Mouse (Mus musculus): ENCODE data around the gene Skap1. TPM values are rescaled to one million over a fixed set of nuclear protein-coding genes. Genes with fewer than 3 reads are reported as not detected.

Skap1 gene
- not detected for total RNA-seq (2021)
- long read RNA-seq, experiment 1: 0 reads
- long read RNA-seq, experiment 2: 0 reads

DNA sequence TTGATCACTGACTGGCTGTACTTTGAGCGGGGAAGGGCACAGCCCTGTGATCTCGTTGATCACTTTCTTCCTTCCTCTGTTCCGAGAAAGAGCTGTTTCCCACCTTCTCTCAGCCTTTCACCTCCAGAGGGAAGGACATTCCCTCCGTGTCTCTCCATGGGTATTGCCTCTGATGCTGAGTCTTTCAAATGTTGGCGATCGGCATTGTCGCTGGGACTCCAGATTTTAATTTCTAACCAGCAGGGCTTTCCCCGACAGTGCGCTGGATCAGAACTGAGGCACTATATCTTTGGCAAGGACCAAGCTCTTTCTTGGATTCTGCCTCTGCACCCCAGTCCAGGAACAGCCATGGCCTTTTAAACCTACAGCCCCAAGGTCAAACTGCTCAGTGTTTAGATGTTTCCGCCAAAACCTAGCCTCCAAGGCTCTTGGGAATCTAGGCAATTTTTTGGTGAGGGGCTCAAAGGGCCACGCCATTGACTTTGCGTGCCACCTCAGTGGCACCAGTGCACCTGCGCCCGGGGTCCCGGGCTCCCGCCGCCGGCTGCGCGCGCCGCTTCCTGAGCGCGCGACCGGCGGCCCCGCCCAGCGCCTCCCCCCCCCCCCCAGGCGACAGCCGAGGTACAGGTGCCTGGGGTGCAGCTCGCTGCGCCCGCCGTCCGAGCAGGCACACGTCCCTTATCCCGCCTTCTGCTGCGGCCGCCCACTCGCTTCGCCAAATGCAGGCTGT, at the start of gene Skap1:
Gene Skap1, plus strand, starts transcription at position 608 of the 730 bp plus-strand sequence.
- H3K4me3 ChIP-seq: peak within 1 kb of the TSS; percentile 35
- intact Hi-C loops (cut with DNase I): no loop called here
- no peak for DNase-seq

DNA sequence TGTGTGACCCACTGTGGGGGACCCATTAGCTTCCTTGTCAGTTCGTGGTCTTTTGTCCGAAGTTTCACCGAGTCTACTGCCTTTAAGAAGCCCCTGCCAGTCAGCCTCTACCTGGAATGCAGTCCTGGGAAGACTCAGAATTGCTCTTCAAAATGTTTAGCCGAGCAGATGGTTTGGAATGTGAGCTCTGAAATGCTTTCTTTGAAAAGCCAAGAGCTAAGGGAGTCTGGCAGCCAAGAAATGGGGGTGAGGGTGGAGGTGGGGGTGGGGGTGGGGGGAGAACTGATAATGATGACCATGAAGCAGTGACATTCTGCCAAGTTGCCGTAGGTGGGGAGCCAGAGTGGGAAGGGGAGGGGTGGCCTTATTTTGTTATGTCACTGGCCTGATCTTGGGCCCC, 43.3 kb upstream of the Skap1 start:
- DNase-seq: no peak
- intact Hi-C loops (cut with DNase I): no loop called here
- TF ChIP-seq CTCF (IDR thresholded peaks at IDR 0.05): no peak
- H3K27ac ChIP-seq: no peak overlapping the region
- no peak overlapping the region for H3K4me3 ChIP-seq

More for the DNA sequence above, at the start of gene Skap1:
- no peak for TF ChIP-seq CTCF (IDR thresholded peaks at IDR 0.05)
- no peak within 1 kb of the TSS for H3K27ac ChIP-seq

DNA sequence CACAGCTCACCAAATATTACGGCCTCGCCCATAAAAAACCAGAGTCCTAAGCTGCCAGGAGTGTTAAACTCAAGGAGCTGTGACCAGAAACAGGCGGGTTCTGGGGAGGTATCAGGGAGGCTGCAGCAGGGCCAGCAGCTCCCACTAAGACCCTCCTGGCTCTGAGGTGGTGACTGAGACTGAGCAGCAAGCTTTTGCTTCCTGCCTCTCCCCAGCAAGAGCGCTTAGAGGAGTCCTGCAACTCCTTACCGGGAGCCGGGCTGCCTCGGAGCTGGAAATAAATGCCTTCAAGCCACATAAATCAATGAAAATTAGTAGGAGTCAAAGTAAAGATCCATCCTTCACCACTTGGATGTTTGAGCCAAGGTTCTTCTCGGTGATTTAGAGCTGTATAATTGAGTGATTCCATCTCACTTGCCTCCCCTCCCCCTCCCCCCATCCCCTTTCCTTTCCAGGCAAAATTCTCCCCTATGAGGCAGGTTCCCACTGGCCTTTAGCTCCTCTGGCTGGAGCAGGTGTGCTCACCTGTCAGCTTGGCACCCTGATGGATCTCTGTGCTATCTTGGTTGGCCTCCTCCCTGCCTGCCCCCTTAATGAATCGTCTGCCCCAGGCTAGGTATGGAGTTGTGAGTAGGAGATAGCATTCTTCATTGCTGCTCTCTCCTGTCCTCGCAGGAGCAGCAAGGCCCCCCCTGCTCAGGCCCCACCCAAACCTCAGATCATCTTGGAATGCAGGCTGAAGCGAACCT, 42.7 kb upstream of the Skap1 start:
- Histone ChIP-seq H3K4me3 (no peak overlapping the region), H3K27ac (no peak overlapping the region)
- DNase-seq: no peak
- TF ChIP-seq CTCF (IDR thresholded peaks at IDR 0.05): no peak
- intact Hi-C loops (cut with DNase I): no loop called here

DNA sequence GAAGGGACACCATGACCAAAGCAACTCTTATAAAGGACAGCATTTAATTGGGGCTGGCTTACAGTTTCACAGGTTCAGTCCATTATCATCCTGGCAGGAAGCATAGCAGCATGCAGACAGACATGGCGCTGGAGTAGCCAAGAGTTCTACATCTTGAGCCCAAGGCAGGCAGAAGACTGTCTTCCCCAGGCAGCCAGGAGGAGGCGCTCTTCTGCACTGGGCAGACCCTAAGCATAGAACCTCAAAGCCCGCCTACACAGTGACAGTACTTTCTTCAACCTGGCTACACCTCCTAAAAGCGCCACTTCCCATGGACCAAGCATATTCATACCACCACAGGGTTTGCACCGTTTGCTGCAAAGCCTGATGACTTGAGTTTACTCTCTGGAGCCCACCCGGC, 39.2 kb upstream of the Skap1 start:
- DNase-seq: no peak
- no peak overlapping the region for H3K27ac ChIP-seq
- no peak for TF ChIP-seq CTCF (IDR thresholded peaks at IDR 0.05)
- H3K4me3 ChIP-seq: no peak overlapping the region
- intact Hi-C loops (cut with DNase I): no loop called here

DNA sequence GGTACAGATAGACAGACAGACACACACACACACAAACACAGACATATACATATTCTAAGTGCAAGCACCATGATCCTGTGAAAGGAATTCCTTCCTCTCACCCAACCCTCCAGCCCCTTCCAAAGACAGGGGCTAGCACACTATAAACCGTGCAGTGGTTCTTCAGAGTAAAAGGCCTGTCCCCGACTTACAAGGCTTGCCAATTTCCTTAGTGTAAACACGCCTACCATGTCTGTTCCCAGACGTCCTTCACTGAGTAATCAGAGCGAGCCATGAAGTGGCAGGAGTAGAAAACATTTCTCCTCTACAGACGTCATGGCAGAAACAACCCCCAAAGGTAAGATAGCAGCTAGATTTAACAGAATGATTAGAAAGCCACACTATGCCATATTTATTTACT, 38.2 kb upstream of the Skap1 start:
- intact Hi-C loops (cut with DNase I): no loop called here
- Histone ChIP-seq H3K27ac (no peak overlapping the region), H3K4me3 (no peak overlapping the region)
- no peak for DNase-seq
- TF ChIP-seq CTCF (IDR thresholded peaks at IDR 0.05): no peak

DNA sequence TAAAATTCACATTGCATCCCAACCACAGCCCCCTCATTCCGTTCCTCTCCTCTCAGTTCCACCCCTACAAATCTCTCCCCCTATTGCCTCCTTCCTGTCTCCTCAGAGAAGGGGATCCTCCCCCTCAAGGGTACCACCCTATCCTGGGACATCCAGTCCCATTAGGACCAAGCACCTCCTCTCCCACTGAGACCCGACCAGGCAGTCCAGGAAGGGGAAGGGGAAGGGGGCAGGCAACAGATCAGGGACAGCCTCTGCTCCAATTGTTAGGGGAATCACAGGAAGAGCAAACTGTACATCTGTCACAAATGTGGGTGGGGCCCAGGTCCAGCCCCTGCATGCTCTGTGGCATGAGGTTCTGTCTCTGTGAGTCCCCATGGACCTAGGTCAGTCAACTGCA, 37.6 kb upstream of the Skap1 start:
- DNase-seq: no peak
- Histone ChIP-seq H3K4me3 (no peak overlapping the region), H3K27ac (no peak overlapping the region)
- TF ChIP-seq CTCF (IDR thresholded peaks at IDR 0.05): no peak
- intact Hi-C loops (cut with DNase I): no loop called here

DNA sequence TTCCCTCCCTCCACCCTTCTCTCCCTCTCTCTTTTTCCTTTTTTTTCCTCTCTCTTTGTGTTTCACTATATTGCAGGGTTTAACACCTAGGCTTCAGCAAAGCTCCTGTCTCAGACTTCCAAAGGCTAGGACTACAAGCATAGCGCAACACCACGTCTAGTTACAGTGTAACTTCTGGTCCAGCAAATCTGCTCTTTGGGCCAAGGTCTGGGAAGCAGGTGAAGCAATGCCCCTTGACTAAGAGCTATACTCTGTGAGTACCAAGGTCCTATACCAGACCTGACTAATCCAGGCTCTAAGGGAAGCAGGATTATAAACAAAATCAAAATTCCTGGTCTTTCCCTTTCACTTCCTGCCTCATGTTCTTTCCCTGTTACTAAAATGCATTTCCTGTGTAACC, 35.3 kb upstream of the Skap1 start:
- H3K4me3 ChIP-seq: no peak overlapping the region
- intact Hi-C loops (cut with DNase I): no loop called here
- no peak for TF ChIP-seq CTCF (IDR thresholded peaks at IDR 0.05)
- DNase-seq: no peak
- no peak overlapping the region for H3K27ac ChIP-seq

DNA sequence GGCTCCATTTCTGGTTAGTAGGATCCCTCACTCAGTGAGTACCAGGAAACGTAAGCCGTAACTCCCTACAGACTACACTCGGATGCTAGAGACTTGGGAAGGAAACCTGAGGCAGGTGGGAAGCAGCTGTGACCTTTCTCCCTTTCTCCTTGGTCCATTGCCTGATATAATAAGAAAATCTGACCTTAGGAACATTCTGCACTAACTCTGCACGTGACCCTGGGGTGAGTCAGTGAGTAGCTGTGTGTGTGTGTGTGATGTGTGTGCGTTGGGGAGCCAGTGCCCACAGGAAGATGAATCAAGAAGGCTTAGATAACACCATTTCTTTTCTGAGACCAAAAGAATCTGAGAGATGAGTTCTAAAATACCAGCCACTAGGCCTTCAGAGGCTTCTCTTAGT, 34.5 kb upstream of the Skap1 start:
- intact Hi-C loops (cut with DNase I): no loop called here
- no peak overlapping the region for H3K4me3 ChIP-seq
- TF ChIP-seq CTCF (IDR thresholded peaks at IDR 0.05): no peak
- H3K27ac ChIP-seq: no peak overlapping the region
- no peak for DNase-seq

DNA sequence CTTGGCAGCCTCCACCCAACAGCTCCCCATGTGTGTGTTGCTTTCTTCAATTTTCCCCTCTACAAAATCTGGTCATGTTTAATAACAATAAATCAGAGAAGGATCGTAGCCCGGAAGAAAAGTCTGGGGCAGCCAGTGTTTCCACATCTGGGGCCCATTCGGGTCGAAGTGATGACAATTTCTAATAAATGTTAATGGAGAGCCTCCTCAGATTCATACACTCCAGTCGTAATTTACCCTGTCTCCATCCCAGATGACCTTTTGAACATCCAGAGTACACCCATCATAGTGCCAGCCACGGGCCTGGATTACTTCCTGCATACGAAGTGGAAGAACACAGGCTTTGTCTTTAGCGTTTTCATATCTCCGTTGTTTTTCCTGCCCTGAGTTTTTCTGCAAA, 32.5 kb upstream of the Skap1 start:
- Histone ChIP-seq H3K4me3 (no peak overlapping the region), H3K27ac (no peak overlapping the region)
- no peak for TF ChIP-seq CTCF (IDR thresholded peaks at IDR 0.05)
- intact Hi-C loops (cut with DNase I): no loop called here
- no peak for DNase-seq

DNA sequence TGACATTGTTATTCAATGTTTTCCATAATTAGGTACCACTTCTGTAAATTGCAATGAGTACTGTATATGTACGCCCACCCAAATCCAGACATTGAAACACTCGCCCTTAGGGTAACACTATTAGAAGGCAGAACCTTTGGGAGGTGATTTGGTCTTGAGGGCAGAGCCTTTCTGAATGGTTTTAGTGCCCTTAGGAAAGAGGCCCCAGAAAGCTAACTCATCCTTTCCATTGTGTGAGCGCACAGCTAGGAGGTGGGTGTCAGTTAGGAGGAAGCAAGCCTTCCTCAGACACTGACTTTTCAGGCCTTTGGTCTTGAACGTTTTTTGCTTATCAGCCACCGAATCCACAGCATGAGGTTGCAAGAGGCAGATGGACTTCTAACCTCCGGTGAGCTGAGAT, 29.5 kb upstream of the Skap1 start:
- intact Hi-C loops (cut with DNase I): no loop called here
- no peak for DNase-seq
- no peak for TF ChIP-seq CTCF (IDR thresholded peaks at IDR 0.05)
- H3K4me3 ChIP-seq: no peak overlapping the region
- H3K27ac ChIP-seq: no peak overlapping the region

DNA sequence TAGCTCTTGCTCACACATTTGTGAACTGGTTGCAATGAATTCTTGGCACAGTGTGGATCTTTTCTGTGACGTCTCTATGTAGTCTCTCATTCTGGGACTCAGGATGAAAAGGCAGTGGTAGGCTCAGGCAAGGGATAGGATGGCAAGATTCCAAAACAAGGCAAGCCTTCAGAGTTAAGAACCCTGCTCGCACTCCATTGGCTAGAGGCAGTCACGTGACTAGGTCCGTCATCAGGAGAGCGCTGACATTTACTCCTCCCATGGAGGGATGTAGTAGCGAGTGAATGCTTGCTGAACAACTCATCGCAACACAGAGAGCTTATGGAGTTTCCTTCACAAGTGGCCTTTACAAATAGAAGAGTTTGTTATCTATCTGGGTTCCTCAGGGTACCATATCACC, 27.9 kb upstream of the Skap1 start:
- no peak for TF ChIP-seq CTCF (IDR thresholded peaks at IDR 0.05)
- Histone ChIP-seq H3K27ac (no peak overlapping the region), H3K4me3 (no peak overlapping the region)
- DNase-seq: no peak
- intact Hi-C loops (cut with DNase I): no loop called here

DNA sequence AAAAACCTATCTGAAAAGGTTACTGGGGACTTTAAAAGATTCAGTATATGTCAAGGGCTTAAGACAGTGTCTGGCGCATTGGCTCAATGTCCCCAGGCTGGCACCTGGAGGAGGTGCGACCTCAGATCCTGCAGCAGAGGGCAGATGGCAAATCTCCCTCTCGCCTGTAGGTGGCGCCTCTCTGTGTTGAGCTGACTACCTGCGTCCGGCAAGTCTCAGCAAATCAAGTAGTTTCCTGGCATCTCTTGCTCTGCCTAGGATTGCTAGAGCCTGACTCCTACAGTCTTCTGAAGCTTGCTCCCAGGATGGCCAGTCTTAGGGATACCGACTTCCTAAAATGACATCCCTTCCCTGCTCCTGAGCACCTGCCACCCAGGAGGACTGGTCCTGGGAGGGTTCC, 25.6 kb upstream of the Skap1 start:
- DNase-seq: peak; percentile 43
- TF ChIP-seq CTCF (IDR thresholded peaks at IDR 0.05): peak; percentile 84
- intact Hi-C loops (cut with DNase I): no loop called here

DNA sequence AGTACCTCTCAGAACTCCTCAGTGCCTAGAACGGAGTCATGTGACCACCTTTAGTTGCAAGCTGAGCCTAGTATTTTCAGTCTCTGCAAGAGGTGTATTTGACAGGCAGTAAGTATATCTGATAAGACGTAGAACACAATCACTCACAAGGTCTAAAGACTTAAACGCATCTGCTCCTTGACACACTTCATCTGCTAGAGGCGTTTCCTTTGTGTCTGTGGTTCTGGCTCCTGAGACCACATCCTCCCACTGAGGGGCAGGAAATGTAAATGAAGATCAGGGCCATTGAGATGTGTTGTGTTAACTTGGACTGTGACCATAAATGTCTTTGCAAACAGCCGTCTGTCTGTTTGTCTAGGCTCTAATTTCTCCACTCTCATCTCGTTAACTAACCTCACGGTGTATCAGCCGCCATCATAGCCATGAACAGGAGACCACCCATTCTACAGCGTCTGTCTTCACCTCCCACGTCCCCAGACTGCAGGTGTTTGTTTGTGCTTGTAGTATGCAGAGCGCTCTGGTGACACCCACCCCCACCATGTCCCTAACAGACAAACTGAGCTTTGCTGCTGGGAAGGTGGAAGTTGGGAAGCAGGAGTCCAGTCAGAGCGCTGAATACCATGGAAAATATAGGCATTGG, 22.7 kb upstream of the Skap1 start:
- no peak overlapping the region for H3K4me3 ChIP-seq
- intact Hi-C loops (cut with DNase I): no loop called here
- TF ChIP-seq CTCF (IDR thresholded peaks at IDR 0.05): no peak
- no peak for DNase-seq
- H3K27ac ChIP-seq: no peak overlapping the region

More for the DNA sequence above, 25.6 kb upstream of the Skap1 start:
- Histone ChIP-seq H3K4me3 (no peak overlapping the region), H3K27ac (no peak overlapping the region)
